Mouse (Mus musculus) myocyte (in vitro differentiated cells): ENCODE results near the gene Hdgfl2. TPM values are rescaled to one million over a fixed set of nuclear protein-coding genes. Genes with fewer than 3 reads are reported as not detected.
A peak's percentile ranks its signal among the peaks of the same experiment; 100 is the strongest.

Experiments
- H3K27me3 ChIP-seq: one replicate; pipeline ENCODE4 v1.6.1; 2011; ENCODE audit not compliant: control insufficient read depth, insufficient read depth, insufficient read length
- H3K36me3 ChIP-seq: one replicate; pipeline ENCODE4 v1.6.1; 2011; ENCODE audit not compliant: control insufficient read depth, insufficient read depth
- H3K4me2 ChIP-seq: one replicate; pipeline ENCODE4 v1.6.1; 2011; ENCODE audit warnings: low read depth, control low read depth
- H3K4me3 ChIP-seq: one replicate; pipeline ENCODE4 v1.5.1; 2011; ENCODE audit warnings: mild to moderate bottlenecking, control low read depth, moderate library complexity
- H3K79me2 ChIP-seq: one replicate; pipeline ENCODE4 v1.6.1; 2011; ENCODE audit not compliant: control insufficient read depth, insufficient read depth
- H3ac ChIP-seq: one replicate; pipeline ENCODE4 v1.6.1; 2011; ENCODE audit not compliant: control insufficient read depth, insufficient read length
- CEBPB ChIP-seq: IDR thresholded peaks from 2 replicates; pipeline ENCODE4 v1.6.1; 2011; ENCODE audit warnings: mild to moderate bottlenecking, moderate library complexity; ENCODE audit not compliant: poor library complexity, insufficient read depth, severe bottlenecking
- E2F4 ChIP-seq: IDR thresholded peaks from one replicate; pipeline ENCODE4 v1.6.1; 2011; ENCODE audit warnings: mild to moderate bottlenecking, control low read depth, moderate library complexity; ENCODE audit not compliant: insufficient read depth
- MAX ChIP-seq: IDR thresholded peaks from one replicate; pipeline ENCODE4 v1.6.1; 2011; ENCODE audit warnings: low read depth, mild to moderate bottlenecking, control low read depth
- MYOD1 ChIP-seq, 3 experiments: IDR thresholded peaks; one replicate each; pipeline ENCODE4 v1.6.1; 2011; ENCODE audit warnings: control low read depth in 2 of 3, low read depth in 2 of 3, mild to moderate bottlenecking in 2 of 3, moderate library complexity in 1 of 3; ENCODE audit not compliant: insufficient read length in 2 of 3, control insufficient read depth in 1 of 3
- MYOG ChIP-seq, 3 experiments: IDR thresholded peaks; one replicate each; pipeline ENCODE4 v1.6.1; 2011; ENCODE audit warnings: control low read depth in 2 of 3, low read depth in 2 of 3, mild to moderate bottlenecking in 2 of 3; ENCODE audit not compliant: insufficient read length in 2 of 3, control insufficient read depth in 1 of 3, insufficient read depth in 1 of 3
- POLR2A ChIP-seq: IDR thresholded peaks from one replicate; pipeline ENCODE4 v1.6.1; 2011; ENCODE audit warnings: low read depth, mild to moderate bottlenecking, control low read depth, moderate library complexity; ENCODE audit not compliant: insufficient read length
- POLR2AphosphoS2 ChIP-seq: IDR thresholded peaks from one replicate; pipeline ENCODE4 v1.6.1; 2011; ENCODE audit warnings: low read depth, control low read depth; ENCODE audit not compliant: insufficient read length
- REST ChIP-seq: IDR thresholded peaks from one replicate; pipeline ENCODE4 v1.6.1; 2011; ENCODE audit warnings: mild to moderate bottlenecking, control low read depth, moderate library complexity; ENCODE audit not compliant: insufficient read depth, insufficient read length
- SRF ChIP-seq: IDR thresholded peaks from one replicate; pipeline ENCODE4 v1.6.1; 2011; ENCODE audit warnings: low read depth; ENCODE audit not compliant: control insufficient read depth, insufficient read length
- TCF12 ChIP-seq: IDR thresholded peaks from one replicate; pipeline ENCODE4 v1.6.1; 2011; ENCODE audit warnings: mild to moderate bottlenecking, control low read depth; ENCODE audit not compliant: poor library complexity, insufficient read depth, severe bottlenecking
- TCF3 ChIP-seq: IDR thresholded peaks from one replicate; pipeline ENCODE4 v1.6.1; 2011; ENCODE audit warnings: low read depth, control low read depth; ENCODE audit not compliant: insufficient read length
- USF1 ChIP-seq: IDR thresholded peaks from one replicate; pipeline ENCODE4 v1.6.1; 2011; ENCODE audit warnings: low read depth, mild to moderate bottlenecking, control low read depth, moderate library complexity
- polyA plus RNA-seq: library from polyadenylated mRNA; unstranded; fragments of >200 nt; fragmentation: generic; extraction: Trizol; gene quantifications from one replicate; pipeline ENCODE4 v1.2.1, GENCODE M21; 2012; ENCODE audit warnings: missing spikeins

The Hdgfl2 gene
- polyA plus RNA-seq, 1 experiment: 56.4 TPM

DNA sequence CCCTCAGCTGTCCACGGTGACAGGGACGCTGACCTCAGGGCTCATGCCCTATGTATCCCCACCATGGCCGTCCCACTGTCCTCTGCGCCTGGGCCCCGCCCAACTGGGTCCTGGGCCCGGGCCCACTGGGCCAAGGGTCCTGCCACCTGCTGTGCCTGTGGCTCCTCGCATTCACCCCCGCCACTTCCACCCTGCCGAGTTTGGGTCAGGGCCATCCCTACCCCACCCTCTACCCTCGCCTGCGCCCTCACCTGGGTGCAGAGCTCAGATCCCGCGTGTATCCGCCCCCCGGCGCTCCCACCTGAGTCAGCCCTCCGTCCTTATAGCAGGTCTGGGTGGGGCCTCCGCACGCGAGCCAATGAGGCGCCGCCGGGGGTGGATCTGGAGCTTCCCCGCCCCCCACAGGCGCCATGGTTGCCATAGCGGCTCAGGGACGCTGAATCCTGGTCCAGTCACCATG is 37.8 kb downstream of the Hdgfl2 start, which contains the start of gene Plin5:
Gene Plin5 (minus strand): TSS at position 346 of the 460 bp plus-strand sequence.
- H3K4me2 ChIP-seq: no peak within 1 kb of the TSS
- no peak within 1 kb of the TSS for H3K4me3 ChIP-seq
- peaks cover 40% of the 10 kb centered on the region for H3K27me3 ChIP-seq
- H3K36me3 ChIP-seq: no peaks in the 10 kb centered on the region
- no peak within 1 kb of the TSS for H3ac ChIP-seq
- no peaks in the 10 kb centered on the region for H3K79me2 ChIP-seq
- TF ChIP-seq USF1 (no peak), POLR2A (no peak), TCF3 (no peak), REST (no peak), SRF (no peak), MYOG (IDR thresholded peaks at IDR 0.05; ENCODE audit: control insufficient read depth in 1 of 3, insufficient read depth in 1 of 3, insufficient read length in 2 of 3, low read depth in 2 of 3) (peak in 1 of 3 experiments; percentile 33), E2F4 (no peak), POLR2AphosphoS2 (no peak)

GRCm38 (mm10) chr17:56119431-56119830 is 40.0 kb downstream of the Hdgfl2 start:
- H3K36me3 ChIP-seq: no peaks in the 10 kb centered on the region
- H3K4me2 ChIP-seq: no peak overlapping the region
- no peak overlapping the region for H3K4me3 ChIP-seq
- no peak overlapping the region for H3ac ChIP-seq
- H3K79me2 ChIP-seq: no peaks in the 10 kb centered on the region
- peaks cover 40% of the 10 kb centered on the region for H3K27me3 ChIP-seq
- no peak for TF ChIP-seq POLR2AphosphoS2
- TF ChIP-seq E2F4: no peak
- TF ChIP-seq REST: no peak
- no peak for TF ChIP-seq SRF
- TF ChIP-seq USF1: no peak
- no peak for TF ChIP-seq MYOG (IDR thresholded peaks at IDR 0.05; ENCODE audit: control insufficient read depth in 1 of 3, insufficient read depth in 1 of 3, insufficient read length in 2 of 3, low read depth in 2 of 3)
- no peak for TF ChIP-seq TCF3
- no peak for TF ChIP-seq CEBPB
- TF ChIP-seq POLR2A: no peak
- no peak for TF ChIP-seq MYOD1 (IDR thresholded peaks at IDR 0.05; ENCODE audit: control insufficient read depth in 1 of 3, insufficient read length in 2 of 3, low read depth in 2 of 3)
- TF ChIP-seq TCF12: no peak
- TF ChIP-seq MAX: no peak

DNA sequence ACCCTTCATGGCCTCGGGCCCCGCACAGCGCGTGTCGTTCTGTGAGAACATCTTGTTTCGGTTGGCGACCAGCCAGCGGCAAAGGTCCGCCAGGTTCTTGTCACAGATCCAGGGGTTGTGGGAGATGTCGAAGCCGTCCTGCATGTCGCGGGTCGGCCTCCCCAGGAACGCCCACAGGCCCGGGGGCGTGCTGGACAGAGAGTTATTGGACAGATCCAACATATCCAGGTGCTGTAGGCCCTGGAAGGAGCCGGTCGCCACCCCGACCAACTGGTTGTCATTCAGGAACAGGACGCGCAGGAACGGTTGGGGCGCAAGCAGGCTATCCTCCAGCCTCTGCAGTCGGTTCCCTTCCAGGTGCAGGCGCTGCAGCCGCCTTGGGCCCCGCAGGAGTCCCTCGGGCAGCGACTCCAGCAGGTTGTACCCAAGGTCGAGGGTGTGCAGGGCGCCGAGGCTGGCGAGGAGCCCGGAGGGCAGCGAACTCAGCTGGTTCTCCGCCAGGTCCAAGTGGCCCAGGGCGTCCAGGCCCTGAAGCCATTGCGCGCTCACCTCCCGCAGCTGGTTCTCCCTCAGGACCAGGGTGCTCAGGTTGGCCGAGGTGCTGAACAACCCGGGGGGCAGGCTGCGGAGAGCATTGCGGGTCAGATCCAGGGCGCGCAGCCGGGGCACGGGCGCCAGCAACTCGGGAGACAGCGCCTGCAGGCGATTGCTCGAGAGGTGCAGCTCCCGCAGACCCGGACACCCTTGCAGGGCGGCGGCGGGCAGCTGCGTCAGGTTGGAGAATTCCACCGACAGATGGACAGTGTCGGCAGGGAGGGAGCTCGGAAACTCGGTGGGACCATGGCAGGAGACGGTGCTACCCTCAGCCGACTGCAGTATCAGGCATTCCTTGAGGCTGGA is 40.8 kb downstream of the Hdgfl2 start:
- Histone ChIP-seq H3ac (no peak overlapping the region), H3K36me3 (no peaks in the 10 kb centered on the region), H3K27me3 (peaks cover 40% of the 10 kb centered on the region), H3K4me2 (no peak overlapping the region), H3K4me3 (no peak overlapping the region), H3K79me2 (no peaks in the 10 kb centered on the region)
- TF ChIP-seq TCF3 (no peak), POLR2AphosphoS2 (no peak), MYOD1 (IDR thresholded peaks at IDR 0.05; ENCODE audit: control insufficient read depth in 1 of 3, insufficient read length in 2 of 3, low read depth in 2 of 3) (no peak), MYOG (IDR thresholded peaks at IDR 0.05; ENCODE audit: control insufficient read depth in 1 of 3, insufficient read depth in 1 of 3, insufficient read length in 2 of 3, low read depth in 2 of 3) (no peak), REST (no peak), MAX (no peak), SRF (no peak), POLR2A (no peak), USF1 (no peak)

GRCm38 (mm10) chr17:56121826-56122225 is 42.4 kb downstream of the Hdgfl2 start, which contains the start of gene Lrg1:
TSS of gene Lrg1 (minus strand) at chr17:56122001.
- Histone ChIP-seq H3K79me2 (no peaks in the 10 kb centered on the region), H3K36me3 (no peaks in the 10 kb centered on the region), H3K4me3 (no peak within 1 kb of the TSS), H3K4me2 (no peak within 1 kb of the TSS), H3K27me3 (peaks cover 41% of the 10 kb centered on the region), H3ac (no peak within 1 kb of the TSS)
- TF ChIP-seq USF1 (no peak), POLR2A (no peak), REST (no peak), TCF12 (no peak), CEBPB (no peak), SRF (no peak), MYOG (IDR thresholded peaks at IDR 0.05; ENCODE audit: control insufficient read depth in 1 of 3, insufficient read depth in 1 of 3, insufficient read length in 2 of 3, low read depth in 2 of 3) (no peak), MAX (no peak), TCF3 (no peak), MYOD1 (IDR thresholded peaks at IDR 0.05; ENCODE audit: control insufficient read depth in 1 of 3, insufficient read length in 2 of 3, low read depth in 2 of 3) (no peak), POLR2AphosphoS2 (no peak), E2F4 (no peak)

- Histone ChIP-seq H3K4me2 (no peak overlapping the region), H3K4me3 (no peak overlapping the region), H3K36me3 (no peaks in the 10 kb centered on the region), H3K27me3 (peaks cover 49% of the 10 kb centered on the region), H3ac (no peak overlapping the region), H3K79me2 (no peaks in the 10 kb centered on the region)
- TF ChIP-seq MAX (no peak), E2F4 (no peak), REST (no peak), TCF12 (no peak), TCF3 (no peak), MYOG (IDR thresholded peaks at IDR 0.05; ENCODE audit: control insufficient read depth in 1 of 3, insufficient read depth in 1 of 3, insufficient read length in 2 of 3, low read depth in 2 of 3) (no peak), USF1 (no peak), POLR2AphosphoS2 (no peak), MYOD1 (IDR thresholded peaks at IDR 0.05; ENCODE audit: control insufficient read depth in 1 of 3, insufficient read length in 2 of 3, low read depth in 2 of 3) (no peak), POLR2A (no peak), CEBPB (no peak), SRF (no peak)
Observed at GRCm38 (mm10) chr17:56123161-56123560, 43.7 kb downstream of the Hdgfl2 start.
